Mouse (Mus musculus): ENCODE measurements around the gene Rptor. TPM values are rescaled to one million over a fixed set of nuclear protein-coding genes. Genes with fewer than 3 reads are reported as not detected.
A peak's percentile ranks its signal among the peaks of the same experiment; 100 is the strongest.

The Rptor gene
- polyA plus RNA-seq, 1 experiment from 2014 or later = 9.1 TPM

DNA sequence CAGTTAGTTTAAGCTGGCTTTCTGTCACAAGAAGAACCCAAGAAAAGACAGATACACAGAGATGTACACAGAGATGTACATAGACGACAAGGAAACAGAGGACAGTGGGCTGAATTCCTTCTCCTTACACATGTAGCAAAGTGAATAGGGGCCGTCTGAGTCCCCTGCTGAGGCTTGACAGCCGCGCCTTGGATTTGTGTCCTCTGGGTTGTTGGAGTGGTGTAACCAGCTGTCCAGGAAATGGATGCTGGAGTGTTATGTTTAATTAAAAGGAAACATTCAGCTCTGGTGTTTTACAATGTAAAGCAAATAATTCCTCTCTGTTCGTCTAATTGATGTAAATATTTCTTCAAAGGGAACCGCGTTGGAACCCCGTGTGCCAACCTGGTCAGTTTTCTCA, 339.1 kb downstream of the Rptor start:
- peak overlapping the region; percentile 63 for H3K4me2 ChIP-seq (replicated peaks; ENCODE audit: low read depth, low read length)
- 9% methylated on average over 8 of the region's 8 CpGs for WGBS
- ATAC-seq (ENCODE audit: low FRiP score, low TSS enrichment) = no peak
- no peaks in the 10 kb centered on the region for H3K9me3 ChIP-seq (ENCODE audit: low read length)
- no peaks in the 10 kb centered on the region for H3K36me3 ChIP-seq (ENCODE audit: insufficient read depth, low read length)
- no peaks in the 10 kb centered on the region for H3K27me3 ChIP-seq (ENCODE audit: insufficient read depth, low read length)
- H3K4me3 ChIP-seq (ENCODE audit: low read length) = peak overlapping the region; percentile 74
- H3K4me1 ChIP-seq (ENCODE audit: insufficient read depth, low read length) = peaks cover 80% of the 10 kb centered on the region
- peak overlapping the region; percentile 75 for H3K9ac ChIP-seq (replicated peaks; ENCODE audit: low read length)
- H3K27ac ChIP-seq (ENCODE audit: low read length) = peak overlapping the region; percentile 84

DNA sequence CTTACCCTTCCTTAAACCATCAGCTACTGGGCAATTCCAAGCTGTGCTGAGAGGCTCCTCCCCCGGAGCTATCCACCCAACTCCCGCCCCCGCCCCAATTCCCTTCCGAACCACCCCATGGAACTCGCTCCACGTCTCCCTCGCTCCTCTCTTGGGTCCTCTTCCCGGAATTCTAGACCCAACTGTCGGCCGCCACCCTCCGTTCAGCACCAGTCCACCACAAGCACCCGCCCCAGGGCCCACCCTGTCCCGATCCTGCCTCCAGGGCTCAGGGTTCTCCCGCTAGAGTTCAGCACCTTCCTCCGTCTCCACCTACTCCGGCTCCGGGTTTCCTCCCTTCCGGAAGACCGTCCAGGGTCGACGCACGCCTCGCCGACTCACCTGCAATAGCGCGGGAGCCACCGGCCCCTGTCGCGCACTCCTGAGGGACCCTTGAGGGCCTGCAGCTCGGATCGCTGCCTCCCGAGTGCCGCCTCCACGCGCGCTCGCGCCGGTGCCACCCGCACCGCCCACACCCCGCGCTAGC, 339.6 kb downstream of the Rptor start:
- peak overlapping the region; percentile 84 for H3K27ac ChIP-seq (ENCODE audit: low read length)
- no peaks in the 10 kb centered on the region for H3K9me3 ChIP-seq (ENCODE audit: low read length)
- peak overlapping the region; percentile 75 for H3K9ac ChIP-seq (replicated peaks; ENCODE audit: low read length)
- ATAC-seq (ENCODE audit: low FRiP score, low TSS enrichment) = peak; percentile 73
- no peaks in the 10 kb centered on the region for H3K36me3 ChIP-seq (ENCODE audit: insufficient read depth, low read length)
- peaks cover 76% of the 10 kb centered on the region for H3K4me1 ChIP-seq (ENCODE audit: insufficient read depth, low read length)
- H3K4me3 ChIP-seq (ENCODE audit: low read length) = peak overlapping the region; percentile 74
- no peaks in the 10 kb centered on the region for H3K27me3 ChIP-seq (ENCODE audit: insufficient read depth, low read length)
- H3K4me2 ChIP-seq (replicated peaks; ENCODE audit: low read depth, low read length) = peak overlapping the region; percentile 63
- WGBS = under 1% methylated on average over 43 of the region's 43 CpGs

DNA sequence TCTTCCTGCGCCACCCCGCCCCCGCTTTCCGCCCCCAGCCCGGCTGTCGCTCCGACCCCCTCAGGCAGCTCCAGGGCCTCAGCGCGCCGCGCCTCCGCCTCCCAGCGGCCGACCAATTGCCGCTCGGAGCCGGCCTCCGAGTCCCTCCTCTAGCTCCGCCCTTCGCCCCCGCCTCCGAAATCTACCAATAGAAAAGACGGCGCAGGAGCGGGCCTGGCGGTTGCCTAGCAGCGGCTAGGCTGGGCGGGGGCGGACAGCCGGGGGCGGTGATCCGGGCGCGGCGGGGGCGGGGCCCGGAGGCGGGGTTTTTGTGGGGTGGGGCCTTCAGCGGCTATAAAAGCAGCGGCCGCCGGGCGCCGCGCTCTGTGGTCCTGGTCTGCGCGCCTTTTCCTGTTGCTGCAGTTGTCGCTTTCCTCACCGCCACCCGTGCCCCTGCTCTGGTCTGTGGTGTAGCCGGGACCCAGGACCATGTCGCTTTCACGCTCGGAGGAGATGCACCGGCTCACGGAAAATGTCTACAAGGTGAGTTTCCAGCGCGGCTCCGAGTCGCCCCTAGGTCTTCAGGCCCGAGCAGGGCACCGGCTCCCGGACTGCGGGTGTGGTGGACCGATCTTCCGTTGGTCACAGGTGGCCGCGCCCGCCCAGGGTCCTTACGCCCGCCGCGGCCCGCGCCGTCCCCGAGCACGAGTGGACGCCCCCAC, 340.2 kb downstream of the Rptor start, which contains the start of gene Baiap2:
Baiap2 (plus strand) TSS at position 37 of the 701 bp plus-strand sequence.
- Histone ChIP-seq H3K27ac (ENCODE audit: low read length) (peak within 1 kb of the TSS; percentile 84), H3K36me3 (ENCODE audit: insufficient read depth, low read length) (no peaks in the 10 kb centered on the region), H3K4me3 (ENCODE audit: low read length) (peak within 1 kb of the TSS; percentile 74), H3K9ac (replicated peaks; ENCODE audit: low read length) (peak within 1 kb of the TSS; percentile 84), H3K9me3 (ENCODE audit: low read length) (no peaks in the 10 kb centered on the region), H3K4me2 (replicated peaks; ENCODE audit: low read depth, low read length) (peak within 1 kb of the TSS; percentile 94), H3K27me3 (ENCODE audit: insufficient read depth, low read length) (no peaks in the 10 kb centered on the region), H3K4me1 (ENCODE audit: insufficient read depth, low read length) (peaks cover 75% of the 10 kb centered on the region)
- ATAC-seq (ENCODE audit: low FRiP score, low TSS enrichment) = peak; percentile 94
- 1% methylated on average over 61 of the region's 79 CpGs for WGBS

DNA sequence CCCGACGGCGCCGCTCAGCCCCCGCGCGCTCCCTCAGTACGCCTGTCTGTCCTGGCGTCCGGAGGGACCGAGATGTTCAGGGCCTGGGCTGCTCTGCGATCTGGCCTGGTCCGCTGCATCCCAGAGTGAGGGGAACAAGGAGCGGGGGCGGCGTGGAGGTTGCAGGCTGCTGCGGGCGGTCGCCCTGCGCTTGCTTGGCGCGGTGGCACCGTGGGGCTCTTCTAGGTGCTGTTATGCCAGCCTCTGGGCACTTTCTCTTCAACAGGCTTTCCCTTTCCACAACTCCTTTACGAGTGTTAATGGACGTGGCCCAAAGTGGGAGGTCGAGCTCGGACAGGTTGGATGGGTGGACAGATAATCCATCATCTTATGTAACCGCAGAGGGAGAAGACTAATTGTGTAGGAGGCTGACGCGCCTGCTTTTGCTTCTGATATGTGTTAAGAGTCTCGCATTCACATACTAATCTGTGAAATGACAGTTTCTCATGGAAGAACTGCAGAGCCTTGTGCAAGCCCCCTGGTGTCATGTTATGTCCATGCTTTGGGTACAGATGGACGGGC, 340.8 kb downstream of the Rptor start:
- Histone ChIP-seq H3K27me3 (ENCODE audit: insufficient read depth, low read length) (no peaks in the 10 kb centered on the region), H3K4me2 (replicated peaks; ENCODE audit: low read depth, low read length) (peak overlapping the region; percentile 94), H3K36me3 (ENCODE audit: insufficient read depth, low read length) (no peaks in the 10 kb centered on the region), H3K27ac (ENCODE audit: low read length) (peak overlapping the region; percentile 74; the same call in 1 of the 2 replicates), H3K9ac (replicated peaks; ENCODE audit: low read length) (peak overlapping the region; percentile 84), H3K4me1 (ENCODE audit: insufficient read depth, low read length) (peaks cover 69% of the 10 kb centered on the region), H3K9me3 (ENCODE audit: low read length) (no peaks in the 10 kb centered on the region), H3K4me3 (ENCODE audit: low read length) (peak overlapping the region; percentile 74)
- WGBS = 1% methylated on average over 30 of the region's 32 CpGs
- ATAC-seq (ENCODE audit: low FRiP score, low TSS enrichment) = peak; percentile 8

- peak overlapping the region; percentile 31; the same call in 1 of the 2 replicates for H3K27ac ChIP-seq (ENCODE audit: low read length)
- H3K9ac ChIP-seq (replicated peaks; ENCODE audit: low read length) = no peak overlapping the region
Observed at GRCm38 (mm10) chr11:119945343-119945742, 342.6 kb downstream of the Rptor start.

DNA sequence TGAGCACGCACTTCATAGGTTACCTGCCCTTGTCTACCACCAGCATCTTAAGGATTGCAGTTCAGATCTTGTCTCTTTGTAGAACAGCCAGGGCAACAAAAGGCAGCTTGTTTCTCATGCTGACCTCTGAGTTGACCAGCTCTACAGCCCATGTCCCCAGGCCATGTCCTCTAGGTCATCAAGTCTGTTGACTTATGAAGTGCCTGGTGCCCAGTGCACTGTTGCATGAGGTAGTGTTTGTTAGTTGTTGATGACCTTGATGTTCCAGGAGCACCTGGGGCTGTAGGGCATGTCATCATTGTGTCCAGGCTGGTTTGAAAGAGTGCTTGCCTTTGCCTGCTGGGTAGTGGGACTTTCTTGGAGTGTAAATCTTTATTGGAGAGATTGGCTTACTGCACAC, 344.7 kb downstream of the Rptor start:
- H3K27me3 ChIP-seq (ENCODE audit: insufficient read depth, low read length) = no peaks in the 10 kb centered on the region
- 93% methylated on average over 1 of the region's 1 CpGs for WGBS
- H3K9ac ChIP-seq (replicated peaks; ENCODE audit: low read length) = no peak overlapping the region
- H3K9me3 ChIP-seq (ENCODE audit: low read length) = no peaks in the 10 kb centered on the region
- no peak for ATAC-seq (ENCODE audit: low FRiP score, low TSS enrichment)
- H3K36me3 ChIP-seq (ENCODE audit: insufficient read depth, low read length) = no peaks in the 10 kb centered on the region
- no peak overlapping the region for H3K4me3 ChIP-seq (ENCODE audit: low read length)
- H3K4me2 ChIP-seq (replicated peaks; ENCODE audit: low read depth, low read length) = no peak overlapping the region
- peaks cover 42% of the 10 kb centered on the region for H3K4me1 ChIP-seq (ENCODE audit: insufficient read depth, low read length)
- H3K27ac ChIP-seq (ENCODE audit: low read length) = no peak overlapping the region

More at GRCm38 (mm10) chr11:119945343-119945742, 342.6 kb downstream of the Rptor start:
- 67% methylated on average over 7 of the region's 7 CpGs for WGBS
- no peak for ATAC-seq (ENCODE audit: low FRiP score, low TSS enrichment)
- no peaks in the 10 kb centered on the region for H3K36me3 ChIP-seq (ENCODE audit: insufficient read depth, low read length)
- H3K27me3 ChIP-seq (ENCODE audit: insufficient read depth, low read length) = no peaks in the 10 kb centered on the region
- H3K4me3 ChIP-seq (ENCODE audit: low read length) = no peak overlapping the region
- peaks cover 51% of the 10 kb centered on the region for H3K4me1 ChIP-seq (ENCODE audit: insufficient read depth, low read length)
- peak overlapping the region; percentile 94; the same call in 1 of the 2 replicates for H3K4me2 ChIP-seq (replicated peaks; ENCODE audit: low read depth, low read length)
- H3K9me3 ChIP-seq (ENCODE audit: low read length) = no peaks in the 10 kb centered on the region

- Histone ChIP-seq H3K4me2 (replicated peaks; ENCODE audit: low read depth, low read length) (no peak overlapping the region), H3K27me3 (ENCODE audit: insufficient read depth, low read length) (no peaks in the 10 kb centered on the region), H3K9ac (replicated peaks; ENCODE audit: low read length) (no peak overlapping the region), H3K9me3 (ENCODE audit: low read length) (no peaks in the 10 kb centered on the region), H3K4me1 (ENCODE audit: insufficient read depth, low read length) (peaks cover 46% of the 10 kb centered on the region), H3K36me3 (ENCODE audit: insufficient read depth, low read length) (no peaks in the 10 kb centered on the region), H3K4me3 (ENCODE audit: low read length) (no peak overlapping the region), H3K27ac (ENCODE audit: low read length) (no peak overlapping the region)
- no peak for ATAC-seq (ENCODE audit: low FRiP score, low TSS enrichment)
- 47% methylated on average over 2 of the region's 2 CpGs for WGBS
Observed at GRCm38 (mm10) chr11:119947897-119948296, 345.2 kb downstream of the Rptor start.

- H3K4me3 ChIP-seq (ENCODE audit: low read length) = no peak overlapping the region
- 64% methylated on average over 4 of the region's 4 CpGs for WGBS
- no peak overlapping the region for H3K27ac ChIP-seq (ENCODE audit: low read length)
- no peak overlapping the region for H3K4me2 ChIP-seq (replicated peaks; ENCODE audit: low read depth, low read length)
- no peaks in the 10 kb centered on the region for H3K36me3 ChIP-seq (ENCODE audit: insufficient read depth, low read length)
- no peak for ATAC-seq (ENCODE audit: low FRiP score, low TSS enrichment)
- H3K4me1 ChIP-seq (ENCODE audit: insufficient read depth, low read length) = peaks cover 50% of the 10 kb centered on the region
- no peaks in the 10 kb centered on the region for H3K9me3 ChIP-seq (ENCODE audit: low read length)
- H3K9ac ChIP-seq (replicated peaks; ENCODE audit: low read length) = no peak overlapping the region
- no peaks in the 10 kb centered on the region for H3K27me3 ChIP-seq (ENCODE audit: insufficient read depth, low read length)
Observed at GRCm38 (mm10) chr11:119948305-119948704, 345.6 kb downstream of the Rptor start.

DNA sequence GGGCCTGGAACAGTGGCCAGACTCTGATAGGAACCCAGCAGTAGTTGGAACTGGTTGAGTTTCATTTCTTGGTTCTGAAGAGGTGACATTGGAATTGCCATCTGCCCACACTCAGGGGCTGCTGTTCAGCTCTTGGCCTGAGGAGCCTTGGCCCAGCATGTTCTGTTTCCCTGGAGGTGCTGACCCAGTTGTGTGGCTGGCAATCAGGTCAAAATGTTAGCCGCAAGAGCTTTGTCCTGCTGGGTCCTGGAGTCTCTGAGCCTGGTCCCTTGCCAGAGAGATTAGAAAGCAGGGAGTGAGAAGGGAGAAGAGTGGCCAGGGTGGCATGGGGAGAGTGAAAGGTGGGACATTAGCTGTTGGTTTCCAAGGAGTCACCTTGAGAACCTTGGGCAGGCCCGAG, 346.1 kb downstream of the Rptor start:
- Histone ChIP-seq H3K4me3 (ENCODE audit: low read length) (no peak overlapping the region), H3K36me3 (ENCODE audit: insufficient read depth, low read length) (no peaks in the 10 kb centered on the region), H3K4me1 (ENCODE audit: insufficient read depth, low read length) (peaks cover 49% of the 10 kb centered on the region), H3K9me3 (ENCODE audit: low read length) (no peaks in the 10 kb centered on the region), H3K27me3 (ENCODE audit: insufficient read depth, low read length) (no peaks in the 10 kb centered on the region), H3K9ac (replicated peaks; ENCODE audit: low read length) (no peak overlapping the region), H3K4me2 (replicated peaks; ENCODE audit: low read depth, low read length) (no peak overlapping the region), H3K27ac (ENCODE audit: low read length) (no peak overlapping the region)
- no peak for ATAC-seq (ENCODE audit: low FRiP score, low TSS enrichment)
- 100% methylated on average over 2 of the region's 2 CpGs for WGBS
